Mouse (Mus musculus) heart, adult 2 months (tissue): ENCODE measurements at regions not wholly inside any gene's neighbourhood (a gene's known extent, or its start where the extent isn't known, plus 50 kb on each side); places are given as distances from the start of the nearest gene placed in this dataset.

ENCODE experiments used
- CTCF ChIP-seq: fragments of 200-600 bp; IDR thresholded peaks from 2 replicates; pipeline ENCODE4 v1.8.1; 2022; ENCODE audit warnings: antibody characterized with exemption, mild to moderate bottlenecking, moderate library complexity
- POLR2A ChIP-seq: fragments of 200-500 bp; IDR thresholded peaks from 2 replicates; pipeline ENCODE4 v1.6.1; 2011; ENCODE audit warnings: mild to moderate bottlenecking, low read depth, low read length, control low read depth; ENCODE audit not compliant: insufficient read depth

DNA sequence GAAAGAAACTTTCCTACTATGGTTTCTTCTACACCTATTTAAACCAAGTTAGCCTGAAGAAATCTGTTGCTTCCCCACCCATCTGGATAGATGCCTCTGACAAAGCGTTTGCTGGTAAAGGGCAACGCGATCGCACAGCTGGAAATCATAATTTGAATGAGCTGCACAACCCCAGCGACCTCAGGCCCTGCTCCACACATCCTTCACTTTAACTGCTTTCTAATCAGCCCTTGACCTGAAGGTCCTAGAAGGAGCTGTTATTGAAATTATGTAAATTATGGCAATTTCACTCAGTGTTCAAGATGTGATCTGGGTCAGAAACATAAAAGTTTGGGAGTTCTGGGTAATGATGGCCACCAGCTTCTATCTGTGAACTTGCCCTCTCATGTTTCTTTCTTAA, 201.5 kb upstream of the Mctp2 start:
- TF ChIP-seq POLR2A (no peak), CTCF (no peak)
